Mouse (Mus musculus): Measurements from ENCODE around the gene Gm14406. TPM values are rescaled to one million over a fixed set of nuclear protein-coding genes. Genes with fewer than 3 reads are reported as not detected.

Gm14406 gene
- total RNA-seq (2023) = not detected

DNA sequence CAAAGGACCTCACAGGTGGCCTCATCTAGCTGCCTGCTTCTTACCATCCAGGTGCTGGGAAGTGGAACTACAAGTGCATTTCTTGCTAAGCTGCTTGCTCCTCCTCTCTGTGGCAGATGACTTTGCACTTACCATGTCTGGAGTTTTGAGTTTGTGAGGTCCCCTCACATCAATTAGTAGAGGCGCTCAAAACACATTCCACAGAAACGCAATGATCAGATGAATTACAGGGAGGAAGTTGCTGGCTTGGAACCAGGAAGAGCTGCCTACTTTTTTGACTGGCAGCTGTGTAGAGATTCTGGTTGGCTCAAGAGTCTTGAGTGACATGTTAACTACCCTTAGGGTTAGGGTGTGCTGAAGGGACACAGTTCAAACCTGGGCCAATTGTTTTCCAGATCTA lies at the start of gene Gm14406:
Gene Gm14406 (minus strand): TSS at position 213 of the 400 bp plus-strand sequence.

Other genes starting within 250 kb of the Gm14406 start
- 2.8 TPM for gene Gm14418, start 179.9 kb downstream of the Gm14406 start, total RNA-seq (2023)
- 8.7 TPM for gene Zfp970, start 113.5 kb downstream of the Gm14406 start, total RNA-seq (2023)
- 3.0 TPM for gene Gm14403, start 80.0 kb downstream of the Gm14406 start, total RNA-seq (2023)
- 2.8 TPM for gene Gm14322, start 181.1 kb upstream of the Gm14406 start, total RNA-seq (2023)